Mouse (Mus musculus): ENCODE measurements around the gene Gm21103.
"Not testable (repeated sequence)": the region's sequence is repeated elsewhere in the genome, so short reads cannot be mapped to it uniquely, and the experiment has no call there.

Gene Gm21103

GRCm38 (mm10) chr14:6304743-6305142 is at the start of gene Gm21103:
Gene Gm21103, minus strand, starts transcription at chr14:6304843.
- not testable (repeated sequence) for DNase-seq (ENCODE audit: low read depth)

GRCm38 (mm10) chr14:6343578-6343977 is 38.9 kb upstream of the Gm21103 start, which contains the start of gene Gm3618:
Gene Gm3618, minus strand, starts transcription at chr14:6343678.
- not testable (repeated sequence) for DNase-seq (ENCODE audit: low read depth)

- DNase-seq (ENCODE audit: low read depth), result not testable (repeated sequence)
These were observed 17.5 kb downstream of the Gm21103 start, which contains the start of gene Gm3411 for GRCm38 (mm10) chr14:6286931-6287715. Gene Gm3411, minus strand, starts transcription at chr14:6287250.
